Mouse (Mus musculus) forelimb bud, embryonic 11.5 days (tissue): ENCODE measurements at regions not wholly inside any gene's neighbourhood (a gene's known extent, or its start where the extent isn't known, plus 50 kb on each side); places are given as distances from the start of the nearest gene placed in this dataset.

Experiments
- DNase-seq: peaks from one replicate; pipeline ENCODE4 v3.0.0-alpha.2; 2012; ENCODE audit warnings: low read depth, low spot score

- no peak for DNase-seq
Observed at GRCm38 (mm10) chr6:94413987-94414360, 86.2 kb upstream of the Slc25a26 start.

GRCm38 (mm10) chr6:94413297-94413986 lies 86.7 kb upstream of the Slc25a26 start:
- no peak for DNase-seq

- DNase-seq: no peak
Observed at GRCm38 (mm10) chr6:94412341-94412740, 87.8 kb upstream of the Slc25a26 start.

- DNase-seq: no peak
Observed at GRCm38 (mm10) chr6:94410480-94410879, 89.7 kb upstream of the Slc25a26 start.

DNA sequence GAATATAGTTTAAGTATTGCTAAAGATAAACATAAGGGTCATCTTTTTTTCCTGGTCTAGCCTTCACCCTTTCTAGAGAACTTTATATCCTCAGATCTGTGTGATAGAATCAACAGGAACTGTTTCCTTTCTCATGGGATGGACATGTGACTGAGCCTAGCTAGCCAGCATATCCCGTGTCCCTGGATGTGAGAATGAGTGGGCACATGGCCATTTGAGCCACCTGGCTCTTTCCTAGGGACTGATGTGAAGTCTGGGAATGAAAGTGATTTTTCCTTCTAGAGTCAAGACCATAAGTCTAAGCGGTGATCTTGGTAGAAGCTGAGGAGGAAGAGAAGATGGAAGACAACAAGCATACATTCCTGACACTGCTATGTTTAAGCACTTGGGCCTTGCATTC lies 91.1 kb upstream of the Slc25a26 start:
- no peak for DNase-seq

DNA sequence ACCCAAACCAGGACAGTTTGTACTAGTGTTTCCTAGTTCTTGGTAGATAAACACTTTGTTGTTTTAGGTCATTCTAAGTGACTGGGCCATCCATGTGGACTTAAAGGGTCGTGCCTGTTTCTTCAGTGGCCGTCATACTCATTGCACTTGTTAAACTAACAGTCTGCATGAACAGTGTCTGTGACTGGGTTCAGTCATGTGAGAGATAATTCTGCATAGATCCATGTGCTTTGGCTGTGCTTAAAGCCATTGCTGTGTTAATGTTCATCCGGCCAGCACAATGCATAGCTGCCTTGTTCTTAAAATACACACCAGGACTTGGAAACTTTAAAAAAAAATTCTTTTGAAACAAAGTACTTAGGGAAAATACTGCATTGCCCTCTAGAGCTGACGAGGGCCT lies 92.4 kb upstream of the Slc25a26 start:
- DNase-seq: no peak

DNA sequence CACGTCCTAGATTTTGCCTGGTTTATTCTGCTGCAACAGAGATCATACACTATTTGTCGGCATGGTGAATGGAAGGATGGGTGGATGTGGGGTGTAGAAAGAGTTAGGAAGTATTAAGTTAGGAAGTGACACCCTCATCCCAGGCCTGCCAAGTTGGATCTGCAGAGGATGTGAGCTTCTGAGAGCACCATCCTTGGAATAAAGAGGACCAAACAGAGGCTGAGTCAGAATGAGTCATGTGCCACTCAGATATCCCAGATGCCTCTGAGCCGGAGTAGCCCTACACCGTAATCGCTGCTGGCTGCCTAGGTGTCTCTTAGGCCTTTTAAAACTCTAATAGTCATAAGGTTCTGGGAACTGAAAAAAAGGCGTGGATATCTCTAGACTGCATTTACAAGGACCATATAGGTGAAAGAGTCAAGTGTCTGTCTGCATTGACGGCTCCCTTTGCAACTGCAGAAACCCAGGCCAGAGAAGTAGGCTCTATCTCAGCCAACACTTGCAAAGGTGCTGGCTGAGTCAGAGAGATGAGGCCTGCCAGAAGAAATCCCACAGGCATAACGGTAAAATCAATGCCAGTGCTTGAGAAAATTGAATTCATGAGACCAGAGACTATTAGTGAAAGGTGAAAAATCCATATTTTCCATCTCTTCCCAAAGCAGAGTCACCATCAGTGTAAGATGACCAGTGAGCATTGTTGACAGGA lies 94.6 kb upstream of the Slc25a26 start:
- no peak for DNase-seq

DNA sequence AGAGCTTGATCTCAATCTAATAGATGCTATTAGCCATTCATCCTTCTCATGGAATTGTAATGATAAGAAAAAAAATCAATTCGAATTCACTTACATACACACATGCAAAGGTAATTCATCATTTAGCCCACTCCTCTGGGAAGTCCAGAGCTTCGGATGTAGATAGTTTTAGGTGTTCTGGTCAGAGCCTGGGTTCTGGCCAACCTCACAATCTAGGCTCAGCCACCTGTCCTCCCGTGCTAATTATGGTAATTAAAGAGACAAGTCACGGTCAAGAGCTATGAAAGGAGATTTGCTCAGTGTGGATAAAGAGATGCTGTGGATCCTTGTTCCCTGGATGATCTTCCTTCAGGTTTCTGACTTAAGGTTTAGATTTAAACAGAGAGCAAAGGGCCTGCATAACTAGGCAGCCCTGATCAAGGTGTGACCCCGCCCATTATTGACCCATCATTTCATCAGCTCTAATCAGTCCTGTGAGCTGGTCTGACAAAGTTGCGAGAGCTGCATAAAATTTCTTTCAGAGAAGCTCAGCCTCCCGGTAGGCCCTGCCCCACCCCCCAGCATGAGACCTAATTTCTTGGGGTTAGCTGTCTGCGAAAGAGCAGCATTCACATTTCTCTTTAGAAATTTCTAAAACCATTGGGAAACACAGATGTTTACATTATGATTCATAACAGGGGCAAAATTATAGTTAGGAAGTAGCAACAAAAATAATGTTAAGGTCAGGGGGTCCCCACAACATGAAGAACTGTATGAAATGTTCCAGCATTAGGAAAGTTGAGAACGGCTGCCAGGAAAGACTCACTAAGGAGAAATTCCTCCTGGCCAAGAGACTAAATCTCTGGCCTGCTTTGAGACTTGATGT lies 98.3 kb upstream of the Slc25a26 start:
- no peak for DNase-seq

- DNase-seq: peak; percentile 77
Observed at GRCm38 (mm10) chr6:94401061-94401591, 99.0 kb upstream of the Slc25a26 start.

DNA sequence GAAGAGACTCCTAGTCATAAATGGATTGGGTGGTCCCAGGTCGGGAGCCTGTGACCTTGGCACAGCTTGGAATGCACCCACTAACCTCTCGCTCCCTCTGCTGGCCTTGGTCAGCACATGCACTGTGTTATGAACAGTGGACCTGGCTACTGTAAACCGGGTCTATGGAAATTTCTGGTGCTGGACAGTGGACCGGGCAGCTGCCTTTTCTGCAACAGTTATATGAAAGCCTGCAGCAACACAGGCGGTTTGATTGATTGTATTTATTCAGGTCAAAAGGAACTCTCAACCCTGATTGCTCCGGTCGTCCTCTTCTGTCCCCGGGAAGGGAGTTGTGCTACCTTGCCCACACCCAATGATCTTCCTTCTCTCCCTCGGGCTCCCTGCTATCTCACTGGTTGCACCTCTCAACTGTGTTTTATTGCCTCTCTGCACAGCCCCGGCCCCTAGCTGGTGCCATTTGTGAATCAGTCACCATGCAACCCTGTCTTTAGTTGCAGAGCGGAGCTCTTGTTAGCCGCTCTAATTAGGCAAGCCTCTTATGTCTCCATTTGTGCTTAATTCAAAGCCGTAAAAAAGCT lies 99.6 kb upstream of the Slc25a26 start:
- DNase-seq: peak; percentile 72

DNA sequence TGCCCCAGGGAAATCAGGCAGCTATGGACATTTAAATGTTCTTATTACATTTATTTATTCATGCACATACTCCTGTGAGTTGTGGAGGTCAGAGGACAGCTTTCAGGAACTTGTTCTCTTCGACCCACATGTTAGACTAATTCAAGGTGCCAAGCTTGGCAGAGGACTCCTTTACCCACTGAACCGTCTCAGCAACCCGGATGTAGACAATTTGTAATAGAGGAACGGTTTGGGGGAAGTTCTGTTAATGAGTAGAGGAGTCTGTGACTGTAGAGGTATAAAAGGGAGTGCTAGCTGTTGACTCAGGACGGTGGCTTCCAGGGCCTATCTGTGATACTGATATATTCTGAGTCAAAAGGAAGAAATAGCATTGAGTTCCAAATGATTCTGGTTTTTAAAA lies 107.4 kb upstream of the Magi1 start:
- no peak for DNase-seq

GRCm38 (mm10) chr6:94390403-94390802 lies 106.7 kb upstream of the Magi1 start:
- DNase-seq: no peak

GRCm38 (mm10) chr6:94389716-94390115 lies 106.0 kb upstream of the Magi1 start:
- no peak for DNase-seq

GRCm38 (mm10) chr6:94387648-94388047 lies 103.9 kb upstream of the Magi1 start:
- no peak for DNase-seq

DNA sequence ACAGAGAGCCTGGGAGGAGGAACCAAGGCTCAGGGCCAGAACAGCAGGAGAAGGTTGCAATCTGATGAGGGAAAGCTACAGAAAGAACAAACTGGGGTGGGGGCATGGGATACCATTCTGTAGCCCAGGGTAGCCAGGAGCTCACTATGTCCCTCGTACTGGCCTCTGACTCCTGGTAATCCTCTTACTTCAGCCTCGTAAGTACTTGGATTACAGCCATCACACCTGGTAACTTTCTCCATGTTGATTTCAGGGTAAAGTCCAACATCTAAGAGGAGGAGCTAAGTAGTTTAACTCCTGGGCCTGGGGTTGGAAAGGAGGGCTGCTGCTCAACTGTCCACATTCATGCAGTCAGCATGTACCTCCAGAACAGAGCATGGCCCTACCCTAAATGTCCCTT lies 101.8 kb upstream of the Magi1 start:
- DNase-seq: no peak

GRCm38 (mm10) chr6:94369991-94370390 lies 86.3 kb upstream of the Magi1 start:
- no peak for DNase-seq

GRCm38 (mm10) chr6:94363951-94364350 lies 80.2 kb upstream of the Magi1 start:
- no peak for DNase-seq

DNA sequence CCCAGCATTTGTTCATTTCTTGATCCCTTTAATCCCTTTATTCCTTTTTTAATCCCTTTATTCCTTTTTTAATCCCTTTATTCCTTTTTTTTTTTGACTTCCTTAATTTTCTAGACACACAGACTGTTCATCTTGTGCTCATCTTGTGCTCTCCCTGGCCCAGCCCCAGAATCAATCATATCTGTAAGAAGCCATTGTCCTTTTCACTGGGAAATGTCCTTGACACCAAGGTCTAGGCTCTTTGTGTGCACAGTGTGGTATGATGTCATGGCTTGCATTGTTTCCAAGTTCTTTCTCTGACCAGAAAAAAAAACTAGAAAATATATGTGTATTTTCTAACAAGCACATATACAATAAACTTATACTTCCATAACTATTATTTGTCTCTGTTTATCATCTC lies 78.9 kb upstream of the Magi1 start:
- DNase-seq: no peak

DNA sequence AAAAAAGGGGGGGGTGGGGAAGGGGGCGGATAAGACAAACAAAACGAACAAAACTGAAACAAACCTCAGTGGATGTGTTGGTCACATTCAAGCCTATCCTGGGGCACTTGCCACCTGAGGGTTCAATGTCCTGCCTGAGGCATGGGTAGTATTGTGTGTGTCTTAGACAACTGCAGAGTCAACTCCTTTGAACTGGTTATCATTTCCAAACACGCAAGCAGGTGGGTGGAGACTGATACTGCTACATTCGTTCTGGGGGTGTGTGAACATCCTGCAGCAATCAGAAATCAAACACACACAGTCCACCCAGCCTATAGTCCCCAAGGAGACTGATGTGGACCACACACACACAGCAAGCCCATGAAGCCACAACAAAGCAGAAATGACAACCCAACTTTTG lies 73.9 kb upstream of the Magi1 start:
- DNase-seq: no peak

GRCm38 (mm10) chr6:94354451-94355095 lies 70.9 kb upstream of the Magi1 start:
- DNase-seq: no peak

DNA sequence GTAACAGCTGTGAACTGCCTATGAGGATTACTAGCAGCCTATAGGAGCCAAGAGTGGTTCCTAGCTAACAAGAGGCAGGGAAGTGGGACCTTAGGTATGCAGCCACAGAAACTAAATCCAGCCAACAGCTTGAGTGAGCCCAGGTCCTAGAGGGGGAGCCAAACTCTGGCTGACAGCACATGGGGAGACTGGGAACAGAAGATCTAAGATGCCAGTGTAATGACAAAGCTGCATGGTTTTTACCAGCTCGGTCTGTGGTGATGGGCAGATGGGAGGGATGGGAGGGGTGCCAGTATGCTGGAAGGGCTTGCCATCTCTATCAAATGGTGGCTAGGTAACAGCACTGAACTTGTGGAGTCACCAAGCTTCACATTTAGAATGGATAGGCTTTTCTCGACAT lies 60.6 kb upstream of the Magi1 start:
- DNase-seq: no peak
